Mouse (Mus musculus) lung, postnatal 25 days (tissue): ENCODE results near the gene Psmd9.

Experiments used
- DNase-seq: peaks from one replicate; pipeline ENCODE4 v3.0.0; 2022; ENCODE audit warnings: low spot score

The Psmd9 gene

DNA sequence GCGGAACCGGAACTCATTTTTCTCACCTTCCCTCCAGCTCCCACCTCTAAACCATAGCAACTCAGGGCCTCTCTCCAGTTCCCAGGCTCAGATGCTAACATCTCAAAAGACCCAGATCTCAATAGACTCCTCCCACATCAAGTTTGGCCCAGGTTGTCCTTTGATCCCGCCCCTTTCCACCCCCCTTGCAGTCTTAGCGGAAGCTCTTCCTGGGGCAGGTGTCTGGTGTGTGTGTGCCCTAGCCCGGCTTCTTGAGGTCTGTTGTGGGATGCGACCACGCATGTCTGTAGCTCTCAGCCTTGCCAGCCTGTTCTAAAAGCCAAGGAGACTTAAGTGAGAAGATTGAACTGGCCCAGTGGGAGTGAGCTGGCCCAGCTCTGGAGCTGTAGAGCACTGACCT, 18.6 kb upstream of the Psmd9 start:
- no peak for DNase-seq

DNA sequence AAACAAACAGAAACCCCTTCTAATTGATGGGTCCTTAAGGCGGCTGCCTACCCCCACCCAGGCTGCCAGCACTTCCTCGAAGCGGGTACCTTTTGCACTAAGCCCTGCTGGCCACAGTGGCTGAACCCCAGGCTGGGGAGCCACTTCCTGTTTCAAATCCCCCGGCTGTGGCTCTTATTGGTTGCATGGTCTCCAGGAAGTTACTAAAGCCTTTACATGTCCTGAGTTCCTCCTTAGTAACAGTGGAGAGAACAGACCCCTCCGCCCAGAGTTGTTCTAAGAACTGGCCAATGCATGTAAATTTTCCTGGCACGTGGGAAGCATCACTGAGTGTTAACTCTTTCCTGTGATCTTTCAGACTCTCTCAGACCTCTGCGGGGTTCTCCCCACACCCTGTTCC, 18.1 kb upstream of the Psmd9 start:
- DNase-seq, result peak; percentile 76

DNA sequence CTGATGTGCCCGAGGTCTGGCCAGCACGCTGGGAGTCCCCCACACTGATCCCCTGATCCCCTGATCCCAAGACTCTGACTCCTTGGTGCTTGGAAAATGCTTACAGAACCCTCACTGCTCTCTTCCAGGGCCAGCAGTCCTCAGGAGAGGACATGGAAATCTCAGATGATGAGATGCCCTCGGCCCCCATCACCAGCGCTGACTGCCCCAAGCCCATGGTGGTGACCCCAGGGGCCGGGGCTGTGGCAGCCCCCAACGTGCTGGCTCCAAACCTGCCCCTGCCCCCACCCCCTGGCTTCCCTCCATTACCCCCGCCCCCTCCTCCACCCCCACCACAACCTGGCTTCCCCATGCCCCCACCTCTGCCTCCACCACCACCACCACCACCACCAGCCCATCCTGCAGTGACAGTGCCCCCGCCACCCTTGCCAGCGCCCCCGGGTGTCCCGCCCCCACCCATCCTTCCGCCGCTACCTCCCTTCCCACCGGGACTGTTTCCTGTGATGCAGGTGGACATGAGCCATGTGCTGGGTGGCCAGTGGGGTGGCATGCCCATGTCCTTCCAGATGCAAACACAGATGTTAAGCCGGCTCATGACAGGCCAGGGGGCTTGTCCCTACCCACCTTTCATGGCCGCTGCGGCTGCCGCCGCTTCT, 17.4 kb upstream of the Psmd9 start:
- DNase-seq, result no peak

- no peak for DNase-seq
These were observed 16.3 kb upstream of the Psmd9 start for GRCm38 (mm10) chr5:123152901-123153300.

DNA sequence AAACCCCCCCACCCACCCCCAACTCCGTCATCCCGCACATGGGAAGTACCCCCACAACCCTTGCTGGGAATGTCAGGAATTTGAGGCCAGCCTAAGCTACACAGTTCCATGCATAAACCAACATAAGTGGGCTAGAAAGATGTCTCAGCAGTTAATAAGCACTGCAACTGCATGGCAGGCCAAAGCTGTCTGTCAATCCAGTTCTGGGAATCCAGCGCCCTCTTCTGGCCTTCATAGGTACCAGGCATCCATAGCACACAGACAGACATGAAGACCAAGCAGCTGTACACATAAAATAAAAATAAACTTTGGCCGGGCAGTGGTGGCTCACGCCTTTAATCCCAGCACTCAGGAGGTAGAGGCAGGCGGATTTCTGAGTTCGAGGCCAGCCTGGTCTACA, 13.8 kb upstream of the Psmd9 start:
- peak; percentile 79 for DNase-seq

DNA sequence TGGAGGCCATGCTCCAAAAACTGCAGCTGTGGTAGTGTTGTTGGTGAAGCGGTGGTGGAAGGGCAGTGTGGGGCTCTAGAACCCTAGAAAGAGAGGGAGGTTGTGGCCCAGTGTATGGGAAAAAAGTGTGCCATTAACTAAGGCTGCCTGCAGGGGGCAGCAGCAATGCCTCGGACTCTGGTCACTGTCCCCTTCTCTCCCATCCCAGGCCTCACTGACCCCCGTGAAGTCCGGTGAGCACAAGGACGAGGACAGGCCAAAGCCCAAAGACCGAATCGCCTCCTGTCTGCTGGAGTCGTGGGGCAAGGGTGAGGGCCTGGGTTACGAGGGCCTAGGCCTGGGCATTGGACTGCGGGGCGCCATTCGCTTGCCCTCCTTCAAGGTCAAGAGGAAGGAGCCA, 12.4 kb upstream of the Psmd9 start:
- DNase-seq, result no peak

DNA sequence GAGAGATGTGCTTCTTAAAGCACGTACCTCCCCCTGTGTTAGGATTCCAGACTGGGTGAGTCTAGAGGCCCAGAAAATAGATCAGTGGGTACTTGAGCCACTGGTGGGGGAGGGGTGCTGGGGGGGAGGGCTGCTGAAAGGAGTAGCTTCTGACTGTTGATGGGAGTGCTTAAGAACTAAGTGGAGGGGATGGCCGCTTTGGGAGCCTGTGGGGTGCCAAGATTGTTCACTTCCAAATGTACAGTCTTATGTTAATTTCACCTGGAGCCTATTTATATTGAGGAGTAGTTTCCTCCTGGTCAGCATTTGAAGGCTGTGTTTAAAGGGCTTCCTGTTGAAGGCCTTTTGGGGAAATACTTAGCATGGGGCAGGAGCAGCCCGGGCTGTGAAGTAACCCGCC, 11.2 kb upstream of the Psmd9 start:
- no peak for DNase-seq

DNA sequence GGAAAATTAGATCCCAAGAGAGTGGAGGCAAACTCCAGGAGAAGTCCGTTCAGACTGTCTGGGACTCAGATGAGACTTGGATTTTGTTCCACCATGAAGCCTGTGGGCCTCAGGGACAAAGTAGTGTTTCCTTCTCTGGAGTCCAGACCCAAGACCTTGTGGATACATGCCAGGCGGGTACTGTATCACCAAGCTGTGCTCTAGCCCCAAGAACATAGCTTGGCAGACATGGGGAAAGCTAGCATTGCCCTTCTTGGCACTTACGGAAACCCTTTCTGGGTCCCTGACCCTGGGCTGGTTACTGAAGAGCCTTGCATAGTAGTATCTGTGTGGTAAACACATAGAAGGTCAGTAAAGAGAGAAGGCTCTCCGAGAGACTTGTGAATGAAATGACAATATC, 9.8 kb upstream of the Psmd9 start:
- no peak for DNase-seq

- DNase-seq, result no peak
These were observed 9.3 kb upstream of the Psmd9 start for GRCm38 (mm10) chr5:123159866-123160265.

DNA sequence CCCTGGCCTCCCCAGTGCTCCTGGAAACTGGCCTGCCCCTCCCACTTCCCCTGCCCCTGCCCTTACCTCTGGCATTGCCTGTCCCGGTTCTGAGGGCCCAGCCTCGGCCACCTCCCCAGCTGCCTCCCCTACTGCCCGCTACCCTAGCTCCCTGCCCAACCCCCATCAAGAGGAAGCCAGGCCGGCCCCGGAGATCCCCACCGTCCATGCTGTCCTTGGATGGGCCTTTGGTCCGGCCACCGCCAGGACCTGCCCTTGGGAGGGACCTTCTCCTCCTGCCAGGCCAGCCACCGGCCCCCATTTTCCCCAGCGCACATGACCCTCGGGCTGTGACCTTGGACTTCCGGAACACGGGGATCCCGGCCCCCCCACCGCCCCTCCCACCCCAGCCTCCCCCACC, 8.9 kb upstream of the Psmd9 start:
- no peak for DNase-seq

DNA sequence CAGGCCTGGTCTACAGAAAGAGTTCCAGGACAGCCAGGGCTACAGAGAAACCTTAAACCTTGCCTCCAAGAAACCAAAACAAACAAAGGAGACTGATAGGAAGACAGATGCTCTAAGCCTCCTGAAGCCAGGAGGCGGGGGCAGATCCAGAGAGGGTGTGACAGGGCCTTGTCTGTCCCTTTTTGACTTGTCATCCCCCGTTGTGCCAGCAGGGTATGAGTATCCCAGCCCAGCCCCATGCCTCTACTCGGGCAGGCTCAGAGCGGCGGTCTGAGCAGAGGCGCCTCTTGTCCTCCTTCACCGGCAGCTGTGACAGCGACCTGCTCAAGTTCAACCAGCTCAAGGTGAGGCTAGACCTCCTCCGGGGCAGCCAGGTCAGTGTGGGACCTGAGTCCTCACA, 6.3 kb upstream of the Psmd9 start:
- no peak for DNase-seq

DNA sequence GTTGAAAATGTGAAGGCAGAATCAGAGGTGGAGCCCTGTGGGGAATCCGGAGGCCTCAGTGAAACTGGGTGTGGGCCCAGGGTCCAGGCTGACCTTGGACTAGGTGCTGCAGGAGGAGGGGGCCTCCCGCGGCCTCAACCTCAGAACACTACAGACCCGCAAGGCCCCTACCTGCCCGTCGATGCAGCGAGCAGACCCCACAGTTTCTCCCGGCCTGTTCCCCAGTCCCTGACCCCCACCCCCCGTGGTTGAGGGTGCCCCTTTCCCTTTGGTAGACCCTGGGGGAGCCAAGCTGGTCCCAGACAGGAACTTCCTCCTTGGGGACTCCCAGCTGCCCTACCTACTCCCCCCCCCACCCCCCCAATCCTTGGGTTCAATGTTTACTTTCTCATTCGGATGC, 2.8 kb upstream of the Psmd9 start:
- no peak for DNase-seq

- DNase-seq, result no peak
These were observed 1.6 kb upstream of the Psmd9 start for GRCm38 (mm10) chr5:123167591-123167990.

GRCm38 (mm10) chr5:123170365-123170764, 1.2 kb downstream of the Psmd9 start:
- DNase-seq, result no peak

- DNase-seq, result peak; percentile 86
These were observed 2.6 kb downstream of the Psmd9 start for GRCm38 (mm10) chr5:123171646-123172350.

DNA sequence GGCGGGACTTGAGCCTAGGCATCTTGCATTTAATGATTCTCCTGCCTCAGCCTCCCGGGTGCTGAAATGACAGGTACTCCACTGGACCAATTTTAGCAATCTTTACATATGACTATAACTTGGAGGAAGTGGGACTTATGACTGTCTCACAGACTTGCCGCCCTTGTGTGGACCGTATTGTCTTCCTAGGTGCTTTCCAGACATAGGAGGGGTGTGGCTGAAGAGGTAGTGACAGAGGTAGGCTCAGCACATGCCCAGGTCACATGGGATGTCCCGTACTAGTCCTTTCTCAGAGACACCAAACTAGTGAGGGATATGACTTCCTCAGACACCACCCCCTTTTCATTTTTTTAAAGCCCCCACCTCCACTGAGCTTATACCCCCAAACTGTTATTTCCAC, 9.6 kb downstream of the Psmd9 start:
- no peak for DNase-seq

- DNase-seq, result no peak
These were observed 11.2 kb downstream of the Psmd9 start for GRCm38 (mm10) chr5:123180390-123180789.

GRCm38 (mm10) chr5:123181536-123181935, 12.3 kb downstream of the Psmd9 start:
- no peak for DNase-seq

DNA sequence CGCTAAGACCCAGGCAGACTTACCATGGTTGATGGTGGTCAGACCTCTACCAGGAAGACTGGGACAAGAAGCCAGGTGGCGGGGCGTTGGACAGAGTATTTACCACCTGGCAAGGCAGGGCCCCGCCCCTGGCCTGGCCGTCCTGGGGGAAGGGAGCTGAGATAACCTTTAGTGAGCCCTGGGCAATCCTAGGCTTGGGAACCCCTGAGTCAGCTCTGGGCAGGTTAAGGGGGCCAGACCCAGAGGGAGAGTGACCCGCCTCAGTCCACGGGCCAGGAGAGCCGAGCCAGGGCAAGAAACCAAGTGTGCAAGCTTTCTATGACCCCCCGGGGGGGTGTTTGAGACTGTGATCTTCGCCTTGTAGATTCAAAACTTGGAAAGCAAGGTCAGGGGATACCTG, 13.4 kb downstream of the Psmd9 start, which contains the start of gene Hpd:
Hpd (minus strand) TSS at position 77 of the 400 bp plus-strand sequence.
- DNase-seq, result no peak

GRCm38 (mm10) chr5:123185966-123186365, 16.8 kb downstream of the Psmd9 start:
- no peak for DNase-seq

GRCm38 (mm10) chr5:123187306-123187705, 18.1 kb downstream of the Psmd9 start:
- DNase-seq, result no peak

GRCm38 (mm10) chr5:123190912-123191311, 21.7 kb downstream of the Psmd9 start:
- DNase-seq, result no peak

- no peak for DNase-seq
These were observed 22.2 kb downstream of the Psmd9 start for GRCm38 (mm10) chr5:123191427-123191826.

- no peak for DNase-seq
These were observed 23.5 kb downstream of the Psmd9 start for GRCm38 (mm10) chr5:123192606-123193150.
